Mouse (Mus musculus): ENCODE measurements around the gene Trim63. TPM values are rescaled to one million over a fixed set of nuclear protein-coding genes. Genes with fewer than 3 reads are reported as not detected.

Trim63 gene
- polyA plus RNA-seq, 2 experiments: 0.07 TPM; not detected in 1

DNA sequence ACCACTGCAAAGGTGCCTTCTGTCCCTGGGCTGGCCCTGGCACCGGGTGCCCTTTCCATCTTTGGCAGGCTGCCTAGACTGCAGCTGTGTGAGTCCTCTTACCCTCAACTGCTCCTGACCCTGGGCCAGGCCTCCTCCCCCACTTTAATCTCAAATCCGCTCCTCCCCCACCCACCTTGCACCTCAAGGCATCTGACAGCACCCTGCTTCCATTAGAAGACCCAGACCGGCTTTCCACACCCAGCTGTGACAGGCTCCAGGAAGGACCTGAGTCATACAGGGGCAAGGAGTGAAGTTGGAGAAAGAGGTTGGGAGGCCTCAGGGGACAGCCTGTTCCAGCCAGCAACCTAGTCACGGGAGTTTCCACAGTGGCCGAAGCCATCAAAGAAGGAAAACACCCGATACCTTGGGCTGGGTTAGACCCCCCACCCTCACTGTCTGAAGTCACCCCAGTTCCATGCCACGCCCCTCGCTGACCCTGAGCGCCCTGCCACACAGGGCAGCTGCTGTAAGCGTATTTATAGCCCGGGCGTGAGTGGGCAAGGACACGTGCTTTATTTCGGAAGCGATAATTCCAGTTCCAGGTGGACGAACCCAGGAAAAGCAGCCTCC is 41.0 kb downstream of the Trim63 start:
- Histone ChIP-seq H3K4me3 (ENCODE audit: insufficient read depth in 1 of 2, low read depth in 2 of 2, low read length in 2 of 2) (no peak overlapping the region), H3K4me1 (replicated peaks; ENCODE audit: control insufficient read depth in 2 of 2, insufficient read depth in 2 of 2, low read length in 1 of 2) (no peaks in the 10 kb centered on the region; a peak in 1 of 4 replicates), H3K4me2 (ENCODE audit: low read depth) (no peak overlapping the region), H3K9ac (replicated peaks) (no peak overlapping the region), H3K9me3 (ENCODE audit: control insufficient read depth, low read length) (no peaks in the 10 kb centered on the region), H3K36me3 (replicated peaks; ENCODE audit: control insufficient read depth, insufficient read depth, low read depth) (no peaks in the 10 kb centered on the region), H3K27me3 (ENCODE audit: control insufficient read depth, insufficient read depth, low read length) (no peaks in the 10 kb centered on the region), H3K27ac (no peak overlapping the region)
- TF ChIP-seq EP300 (IDR thresholded peaks at IDR 0.05; ENCODE audit: low read depth) (no peak), CTCF (IDR thresholded peaks at IDR 0.05; ENCODE audit: low read depth) (no peak)
- 49% methylated on average over 16 of the region's 16 CpGs for WGBS (ENCODE audit: insufficient replicate concordance)
- DNase-seq (ENCODE audit: low read depth in 3 of 3, low spot score in 3 of 3) (no peak), ATAC-seq (ENCODE audit: insufficient read depth) (no peak)

DNA sequence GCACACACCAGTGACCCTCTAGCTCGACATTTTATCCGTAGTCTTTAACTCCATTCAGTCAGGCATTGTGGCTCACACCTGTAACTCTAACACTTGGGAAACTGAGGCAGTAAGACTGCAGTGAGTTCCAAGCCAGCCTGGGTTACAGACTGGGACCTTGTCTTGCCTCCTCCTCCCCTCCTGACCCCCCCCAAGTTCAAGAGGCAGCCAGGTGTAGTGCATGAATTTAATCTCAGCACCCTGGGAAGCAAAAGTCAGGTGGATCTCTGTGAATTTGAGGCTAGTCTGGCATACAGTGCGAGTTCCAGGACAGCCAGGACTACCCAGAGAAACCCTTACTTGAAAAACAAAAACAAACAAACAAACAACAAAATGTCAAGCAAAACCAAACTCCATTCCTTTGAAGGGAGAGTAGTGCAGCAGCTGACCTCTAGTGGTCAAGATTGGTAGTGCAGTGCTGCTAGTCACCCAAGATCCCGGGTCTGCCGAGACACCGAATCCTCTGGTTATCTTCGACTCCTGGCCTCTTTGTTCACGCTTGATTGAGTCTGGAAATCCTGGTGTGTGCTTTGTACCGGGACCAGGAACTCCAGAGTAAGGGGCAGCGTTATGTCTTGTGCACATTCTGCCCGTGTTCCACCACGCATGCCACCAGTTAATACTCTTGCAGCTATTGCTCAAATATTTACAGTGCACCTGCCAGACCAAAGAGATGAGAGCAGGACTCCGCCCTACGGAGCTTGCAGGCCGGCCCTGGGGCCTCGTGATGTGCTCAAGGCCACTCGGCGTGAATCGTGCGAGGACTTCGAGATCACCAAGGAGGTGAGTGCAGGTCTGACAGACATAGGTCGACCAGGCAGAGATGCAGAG is 41.9 kb downstream of the Trim63 start:
- peak overlapping the region; percentile 34 for H3K4me2 ChIP-seq (ENCODE audit: low read depth)
- no peak for TF ChIP-seq EP300 (IDR thresholded peaks at IDR 0.05; ENCODE audit: low read depth)
- TF ChIP-seq CTCF (IDR thresholded peaks at IDR 0.05; ENCODE audit: low read depth): peak; percentile 97

DNA sequence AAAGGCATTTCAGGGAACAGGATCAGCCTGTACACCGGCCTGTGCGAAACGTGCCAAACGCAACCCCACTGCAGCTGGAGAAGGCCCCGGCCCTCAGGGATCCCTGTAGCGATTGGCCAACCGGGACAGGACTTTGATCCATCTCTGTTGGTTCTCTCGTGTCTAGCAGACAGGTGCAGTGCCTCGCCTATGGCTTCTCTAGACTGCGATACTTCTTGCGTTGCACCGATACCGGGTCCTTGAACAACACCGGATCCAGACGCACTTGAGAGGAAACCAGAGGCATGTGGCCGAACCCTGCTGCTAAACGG is 42.5 kb downstream of the Trim63 start:
- H3K27me3 ChIP-seq (ENCODE audit: control insufficient read depth, insufficient read depth, low read length): no peaks in the 10 kb centered on the region
- no peaks in the 10 kb centered on the region for H3K36me3 ChIP-seq (replicated peaks; ENCODE audit: control insufficient read depth, insufficient read depth, low read depth)
- peak overlapping the region; percentile 34; the same call in 1 of the 2 replicates for H3K4me2 ChIP-seq (ENCODE audit: low read depth)
- no peaks in the 10 kb centered on the region; a peak in 1 of 4 replicates for H3K4me1 ChIP-seq (replicated peaks; ENCODE audit: control insufficient read depth in 2 of 2, insufficient read depth in 2 of 2, low read length in 1 of 2)
- WGBS (ENCODE audit: insufficient replicate concordance): 43% methylated on average over 17 of the region's 17 CpGs
- ATAC-seq (ENCODE audit: insufficient read depth) (no peak), DNase-seq (ENCODE audit: low read depth in 3 of 3, low spot score in 3 of 3) (no peak)
- no peak overlapping the region for H3K27ac ChIP-seq
- no peaks in the 10 kb centered on the region for H3K9me3 ChIP-seq (ENCODE audit: control insufficient read depth, low read length)
- TF ChIP-seq CTCF (IDR thresholded peaks at IDR 0.05; ENCODE audit: low read depth) (no peak), EP300 (IDR thresholded peaks at IDR 0.05; ENCODE audit: low read depth) (no peak)
- H3K9ac ChIP-seq (replicated peaks): no peak overlapping the region
- H3K4me3 ChIP-seq (ENCODE audit: insufficient read depth in 1 of 2, low read depth in 2 of 2, low read length in 2 of 2): no peak overlapping the region

More for the DNA sequence above, 41.9 kb downstream of the Trim63 start:
- Histone ChIP-seq H3K27me3 (ENCODE audit: control insufficient read depth, insufficient read depth, low read length) (no peaks in the 10 kb centered on the region), H3K4me1 (replicated peaks; ENCODE audit: control insufficient read depth in 2 of 2, insufficient read depth in 2 of 2, low read length in 1 of 2) (no peaks in the 10 kb centered on the region; a peak in 1 of 4 replicates), H3K27ac (no peak overlapping the region), H3K36me3 (replicated peaks; ENCODE audit: control insufficient read depth, insufficient read depth, low read depth) (no peaks in the 10 kb centered on the region), H3K4me3 (ENCODE audit: insufficient read depth in 1 of 2, low read depth in 2 of 2, low read length in 2 of 2) (no peak overlapping the region), H3K9me3 (ENCODE audit: control insufficient read depth, low read length) (no peaks in the 10 kb centered on the region), H3K9ac (replicated peaks) (no peak overlapping the region)
- ATAC-seq (ENCODE audit: insufficient read depth) (no peak), DNase-seq (ENCODE audit: low read depth in 3 of 3, low spot score in 3 of 3) (peak; percentile 33 to 37 (median 33))
- 22% methylated on average over 22 of the region's 22 CpGs for WGBS (ENCODE audit: insufficient replicate concordance)

DNA sequence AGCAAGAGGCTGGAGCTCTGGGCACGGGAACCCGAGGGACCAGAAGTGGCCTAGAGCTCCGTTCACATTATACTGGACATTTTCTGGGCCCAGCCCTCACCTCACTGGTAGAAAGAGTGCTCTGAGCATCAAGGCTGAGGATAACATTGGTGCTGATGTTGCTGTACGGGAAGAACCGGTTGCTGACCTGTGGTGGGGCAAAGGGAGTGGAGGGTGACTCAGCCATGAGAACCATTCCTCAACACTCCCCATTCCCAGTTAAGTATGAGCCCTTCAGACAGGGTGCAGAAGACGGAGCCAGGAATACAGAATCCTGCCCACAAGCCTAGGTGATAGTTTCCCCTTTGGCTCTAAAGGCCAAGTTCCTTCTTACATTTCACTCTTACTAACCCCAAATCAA is 44.7 kb downstream of the Trim63 start:
- Histone ChIP-seq H3K4me3 (ENCODE audit: insufficient read depth in 1 of 2, low read depth in 2 of 2, low read length in 2 of 2) (no peak overlapping the region), H3K9me3 (ENCODE audit: control insufficient read depth, low read length) (no peaks in the 10 kb centered on the region), H3K9ac (replicated peaks) (no peak overlapping the region), H3K4me2 (ENCODE audit: low read depth) (no peak overlapping the region), H3K36me3 (replicated peaks; ENCODE audit: control insufficient read depth, insufficient read depth, low read depth) (no peaks in the 10 kb centered on the region), H3K27ac (no peak overlapping the region), H3K27me3 (ENCODE audit: control insufficient read depth, insufficient read depth, low read length) (no peaks in the 10 kb centered on the region), H3K4me1 (replicated peaks; ENCODE audit: control insufficient read depth in 2 of 2, insufficient read depth in 2 of 2, low read length in 1 of 2) (no peaks in the 10 kb centered on the region; a peak in 1 of 4 replicates)
- WGBS (ENCODE audit: insufficient replicate concordance): 63% methylated on average over 6 of the region's 6 CpGs
- ATAC-seq (ENCODE audit: insufficient read depth) (no peak), DNase-seq (ENCODE audit: low read depth in 3 of 3, low spot score in 3 of 3) (no peak)
- TF ChIP-seq EP300 (IDR thresholded peaks at IDR 0.05; ENCODE audit: low read depth): no peak
- TF ChIP-seq CTCF (IDR thresholded peaks at IDR 0.05; ENCODE audit: low read depth): no peak

DNA sequence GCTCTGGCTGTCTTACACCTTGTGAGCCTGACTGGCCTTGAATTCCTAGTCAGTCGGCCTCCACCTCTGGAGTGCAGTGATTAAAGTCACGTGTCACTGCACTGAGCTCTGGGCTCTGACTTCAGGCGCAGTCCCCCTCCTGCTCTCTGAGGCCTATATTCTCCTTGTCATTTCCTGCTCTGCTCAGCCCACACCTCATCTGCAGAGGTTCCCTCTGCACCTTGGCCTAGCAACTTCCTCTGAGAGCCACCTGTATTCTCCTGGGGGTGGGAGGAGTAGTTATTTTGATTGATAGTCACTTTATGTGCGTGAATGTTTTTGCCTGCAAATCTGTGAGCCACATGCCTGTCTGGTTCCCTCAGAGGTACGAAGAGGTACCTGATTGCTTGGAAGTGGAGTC is 46.3 kb downstream of the Trim63 start:
- Histone ChIP-seq H3K36me3 (replicated peaks; ENCODE audit: control insufficient read depth, insufficient read depth, low read depth) (no peaks in the 10 kb centered on the region), H3K4me3 (ENCODE audit: insufficient read depth in 1 of 2, low read depth in 2 of 2, low read length in 2 of 2) (no peak overlapping the region), H3K9me3 (ENCODE audit: control insufficient read depth, low read length) (no peaks in the 10 kb centered on the region), H3K27ac (no peak overlapping the region), H3K4me2 (ENCODE audit: low read depth) (no peak overlapping the region), H3K9ac (replicated peaks) (no peak overlapping the region), H3K4me1 (replicated peaks; ENCODE audit: control insufficient read depth in 2 of 2, insufficient read depth in 2 of 2, low read length in 1 of 2) (no peaks in the 10 kb centered on the region; a peak in 1 of 4 replicates), H3K27me3 (ENCODE audit: control insufficient read depth, insufficient read depth, low read length) (no peaks in the 10 kb centered on the region)
- 16% methylated on average over 5 of the region's 5 CpGs for WGBS (ENCODE audit: insufficient replicate concordance)
- ATAC-seq (ENCODE audit: insufficient read depth): no peak
- TF ChIP-seq CTCF (IDR thresholded peaks at IDR 0.05; ENCODE audit: low read depth) (no peak), EP300 (IDR thresholded peaks at IDR 0.05; ENCODE audit: low read depth) (no peak)
- DNase-seq (ENCODE audit: low read depth in 3 of 3, low spot score in 3 of 3): no peak
